Mouse (Mus musculus): Measurements from ENCODE around the gene Stac2. TPM values are rescaled to one million over a fixed set of nuclear protein-coding genes. Genes with fewer than 3 reads are reported as not detected.

The Stac2 gene
- polyA plus RNA-seq, 2 experiments = 1.0 to 1.4 TPM

DNA sequence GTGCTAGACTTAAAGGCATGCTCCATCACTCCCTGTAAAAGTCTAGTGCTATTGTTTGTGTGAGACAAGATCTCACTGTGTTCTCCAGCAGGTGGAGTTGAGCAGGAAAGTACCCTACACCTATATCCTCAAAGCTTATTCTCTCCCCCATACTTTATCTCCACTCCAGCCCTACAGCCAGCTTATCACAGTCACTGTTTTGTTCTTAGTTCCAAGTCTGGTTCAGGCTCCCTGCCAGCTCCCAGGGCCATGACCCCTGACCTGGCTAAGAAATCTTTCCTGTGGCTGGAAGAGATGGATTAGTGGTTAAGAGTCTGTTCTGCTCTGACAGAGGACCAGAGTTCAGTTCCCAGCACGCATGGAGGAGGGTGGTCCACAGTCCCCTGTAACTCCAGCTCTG lies 6.8 kb downstream of the Stac2 start:
- Histone ChIP-seq H3K4me1 (ENCODE audit: control insufficient read depth, insufficient read depth, low read length) (no peaks in the 10 kb centered on the region), H3K36me3 (ENCODE audit: control insufficient read depth, insufficient read depth, low read length) (no peaks in the 10 kb centered on the region), H3K4me3 (replicated peaks; ENCODE audit: low read length) (no peak overlapping the region), H3K27ac (replicated peaks; ENCODE audit: low read depth, low read length) (no peak overlapping the region), H3K27me3 (ENCODE audit: control insufficient read depth, insufficient read depth, low read length) (peaks cover 17% of the 10 kb centered on the region), H3K9ac (ENCODE audit: low read depth, low read length, severe bottlenecking) (no peak overlapping the region), H3K4me2 (replicated peaks; ENCODE audit: low read depth, low read length, severe bottlenecking) (no peak overlapping the region), H3K9me3 (ENCODE audit: control insufficient read depth, low read length) (no peaks in the 10 kb centered on the region)
- DNase-seq (ENCODE audit: low spot score) (no peak), ATAC-seq (ENCODE audit: low FRiP score, low read depth) (no peak)
- WGBS = 78% methylated on average over 1 of the region's 1 CpGs
- no peak for TF ChIP-seq POLR2A (IDR thresholded peaks at IDR 0.05; ENCODE audit: borderline replicate concordance, extremely low read depth, insufficient read depth, insufficient read length)

DNA sequence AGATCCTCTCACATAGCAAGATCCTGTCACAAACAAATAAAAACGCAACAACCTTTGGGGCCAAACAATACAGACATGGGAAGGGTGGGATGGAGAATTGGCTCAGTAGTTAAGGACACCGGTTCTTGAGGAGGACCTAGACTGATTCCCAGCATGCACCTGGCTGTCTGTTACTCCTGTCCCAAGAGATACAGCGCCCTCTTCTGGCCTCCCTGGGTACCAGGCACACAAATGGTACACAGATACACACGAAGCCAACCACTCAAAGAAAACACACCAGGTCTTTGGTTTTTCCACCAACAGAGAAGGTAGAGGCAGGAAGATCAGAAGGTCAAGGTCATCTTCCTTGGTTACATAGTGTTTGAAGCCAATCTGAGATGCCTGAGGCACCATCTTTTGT lies 7.7 kb downstream of the Stac2 start:
- peaks cover 8% of the 10 kb centered on the region for H3K27me3 ChIP-seq (ENCODE audit: control insufficient read depth, insufficient read depth, low read length)
- H3K36me3 ChIP-seq (ENCODE audit: control insufficient read depth, insufficient read depth, low read length) = no peaks in the 10 kb centered on the region
- H3K9ac ChIP-seq (ENCODE audit: low read depth, low read length, severe bottlenecking) = no peak overlapping the region
- no peak overlapping the region for H3K4me3 ChIP-seq (replicated peaks; ENCODE audit: low read length)
- H3K9me3 ChIP-seq (ENCODE audit: control insufficient read depth, low read length) = no peaks in the 10 kb centered on the region
- DNase-seq (ENCODE audit: low spot score) (no peak), ATAC-seq (ENCODE audit: low FRiP score, low read depth) (no peak)
- TF ChIP-seq POLR2A (IDR thresholded peaks at IDR 0.05; ENCODE audit: borderline replicate concordance, extremely low read depth, insufficient read depth, insufficient read length) = no peak
- WGBS = 70% methylated on average over 4 of the region's 4 CpGs
- H3K27ac ChIP-seq (replicated peaks; ENCODE audit: low read depth, low read length) = no peak overlapping the region
- no peak overlapping the region for H3K4me2 ChIP-seq (replicated peaks; ENCODE audit: low read depth, low read length, severe bottlenecking)
- H3K4me1 ChIP-seq (ENCODE audit: control insufficient read depth, insufficient read depth, low read length) = no peaks in the 10 kb centered on the region

DNA sequence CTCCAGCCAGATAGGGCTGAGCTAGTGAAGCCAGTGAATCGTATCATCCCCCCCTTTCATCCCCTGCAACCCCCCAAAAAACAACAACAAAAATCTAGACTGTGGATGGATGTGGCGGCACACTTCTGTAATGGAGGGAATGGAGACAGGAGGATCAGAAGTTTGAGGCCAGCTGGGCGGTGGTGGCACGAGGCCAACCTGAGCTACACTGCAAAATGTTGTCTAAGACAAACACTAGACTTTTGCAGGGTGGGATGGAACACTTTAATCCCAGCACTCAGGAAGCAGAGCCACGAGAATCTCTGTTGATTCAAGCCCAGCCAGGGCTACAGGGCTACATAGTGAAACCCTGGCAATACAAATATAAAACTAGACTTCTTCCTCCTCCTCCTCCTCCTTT lies 9.2 kb downstream of the Stac2 start:
- Histone ChIP-seq H3K4me3 (replicated peaks; ENCODE audit: low read length) (no peak overlapping the region), H3K9me3 (ENCODE audit: control insufficient read depth, low read length) (no peaks in the 10 kb centered on the region), H3K27ac (replicated peaks; ENCODE audit: low read depth, low read length) (no peak overlapping the region), H3K36me3 (ENCODE audit: control insufficient read depth, insufficient read depth, low read length) (no peaks in the 10 kb centered on the region), H3K4me2 (replicated peaks; ENCODE audit: low read depth, low read length, severe bottlenecking) (no peak overlapping the region), H3K9ac (ENCODE audit: low read depth, low read length, severe bottlenecking) (no peak overlapping the region), H3K27me3 (ENCODE audit: control insufficient read depth, insufficient read depth, low read length) (no peaks in the 10 kb centered on the region), H3K4me1 (ENCODE audit: control insufficient read depth, insufficient read depth, low read length) (no peaks in the 10 kb centered on the region)
- no peak for ATAC-seq (ENCODE audit: low FRiP score, low read depth)
- TF ChIP-seq POLR2A (IDR thresholded peaks at IDR 0.05; ENCODE audit: borderline replicate concordance, extremely low read depth, insufficient read depth, insufficient read length) = no peak
- 65% methylated on average over 5 of the region's 5 CpGs for WGBS
- DNase-seq (ENCODE audit: low spot score) = no peak

DNA sequence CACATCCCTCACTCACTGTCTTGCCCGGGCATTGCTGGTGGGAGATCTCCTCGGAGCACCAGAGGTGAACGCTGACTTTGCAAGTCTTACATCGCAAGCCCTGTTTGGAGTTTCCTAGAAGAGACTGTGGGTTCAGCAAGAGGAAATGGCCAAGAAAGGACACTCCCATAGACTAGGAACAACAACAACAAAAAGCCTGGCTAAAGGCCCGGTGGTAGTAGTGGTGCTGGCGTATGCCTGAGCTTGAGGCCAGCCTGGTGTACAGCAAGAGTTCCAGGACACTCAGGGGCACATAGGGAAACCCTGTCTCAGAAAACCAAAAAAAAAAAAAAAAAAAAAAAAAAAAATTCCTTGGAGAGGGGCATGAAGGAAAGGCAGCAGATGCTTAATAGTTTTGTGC lies 10.5 kb downstream of the Stac2 start:
- H3K4me1 ChIP-seq (ENCODE audit: control insufficient read depth, insufficient read depth, low read length) = no peaks in the 10 kb centered on the region
- H3K4me2 ChIP-seq (replicated peaks; ENCODE audit: low read depth, low read length, severe bottlenecking) = no peak overlapping the region
- ATAC-seq (ENCODE audit: low FRiP score, low read depth) (no peak), DNase-seq (ENCODE audit: low spot score) (no peak)
- no peak overlapping the region for H3K9ac ChIP-seq (ENCODE audit: low read depth, low read length, severe bottlenecking)
- no peaks in the 10 kb centered on the region for H3K36me3 ChIP-seq (ENCODE audit: control insufficient read depth, insufficient read depth, low read length)
- TF ChIP-seq POLR2A (IDR thresholded peaks at IDR 0.05; ENCODE audit: borderline replicate concordance, extremely low read depth, insufficient read depth, insufficient read length) = no peak
- H3K27me3 ChIP-seq (ENCODE audit: control insufficient read depth, insufficient read depth, low read length) = peaks cover 4% of the 10 kb centered on the region; the same call in 1 of the 2 replicates
- H3K4me3 ChIP-seq (replicated peaks; ENCODE audit: low read length) = no peak overlapping the region
- H3K9me3 ChIP-seq (ENCODE audit: control insufficient read depth, low read length) = no peaks in the 10 kb centered on the region
- no peak overlapping the region for H3K27ac ChIP-seq (replicated peaks; ENCODE audit: low read depth, low read length)
- WGBS = 88% methylated on average over 6 of the region's 6 CpGs

DNA sequence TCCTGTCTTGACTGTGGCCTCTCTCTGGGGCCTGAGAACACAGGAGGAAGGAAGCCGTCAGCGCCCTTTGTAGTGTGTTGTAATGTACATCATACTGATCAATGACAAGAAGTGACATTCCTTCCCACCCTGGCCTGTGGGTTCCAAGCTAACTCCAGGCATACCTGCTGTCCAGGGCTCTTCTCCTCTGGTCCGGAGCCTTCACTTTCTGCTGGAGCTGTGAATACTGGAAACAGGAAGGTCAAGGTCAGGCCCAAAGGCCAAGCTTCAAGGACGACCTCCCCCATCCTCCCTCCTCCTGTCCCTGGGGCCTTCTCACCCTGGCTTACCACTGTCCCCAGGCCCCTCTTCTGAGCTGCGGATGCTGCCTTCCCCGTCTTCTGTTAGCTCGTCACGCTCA lies 12.3 kb downstream of the Stac2 start:
- Histone ChIP-seq H3K4me1 (ENCODE audit: control insufficient read depth, insufficient read depth, low read length) (no peaks in the 10 kb centered on the region), H3K9ac (ENCODE audit: low read depth, low read length, severe bottlenecking) (no peak overlapping the region), H3K27ac (replicated peaks; ENCODE audit: low read depth, low read length) (no peak overlapping the region), H3K4me3 (replicated peaks; ENCODE audit: low read length) (no peak overlapping the region), H3K4me2 (replicated peaks; ENCODE audit: low read depth, low read length, severe bottlenecking) (no peak overlapping the region), H3K9me3 (ENCODE audit: control insufficient read depth, low read length) (no peaks in the 10 kb centered on the region), H3K36me3 (ENCODE audit: control insufficient read depth, insufficient read depth, low read length) (no peaks in the 10 kb centered on the region), H3K27me3 (ENCODE audit: control insufficient read depth, insufficient read depth, low read length) (peaks cover 13% of the 10 kb centered on the region; the same call in 1 of the 2 replicates)
- ATAC-seq (ENCODE audit: low FRiP score, low read depth) (no peak), DNase-seq (ENCODE audit: low spot score) (no peak)
- 66% methylated on average over 8 of the region's 8 CpGs for WGBS
- no peak for TF ChIP-seq POLR2A (IDR thresholded peaks at IDR 0.05; ENCODE audit: borderline replicate concordance, extremely low read depth, insufficient read depth, insufficient read length)

DNA sequence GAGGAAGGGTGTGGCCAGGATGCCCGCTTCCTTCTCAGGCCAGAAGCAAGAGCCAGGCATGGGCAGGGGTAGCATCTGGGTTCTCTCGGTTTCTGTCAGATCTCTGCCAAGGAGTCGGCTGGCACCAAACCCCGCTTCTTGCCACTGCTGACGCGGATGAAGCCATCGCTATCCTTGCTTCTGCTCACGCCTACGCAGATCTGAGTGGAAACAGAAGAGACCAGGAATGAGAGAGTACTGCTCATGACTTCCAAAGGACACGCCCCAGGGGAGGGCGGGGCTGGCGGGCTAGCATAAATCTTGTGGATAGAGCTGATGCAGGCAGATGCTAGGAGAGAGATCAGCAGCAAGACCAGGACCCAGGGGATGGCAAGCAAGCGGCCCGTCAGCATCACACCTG lies 15.4 kb downstream of the Stac2 start:
- no peak overlapping the region for H3K27ac ChIP-seq (replicated peaks; ENCODE audit: low read depth, low read length)
- peaks cover 26% of the 10 kb centered on the region; the same call in 1 of the 2 replicates for H3K27me3 ChIP-seq (ENCODE audit: control insufficient read depth, insufficient read depth, low read length)
- H3K36me3 ChIP-seq (ENCODE audit: control insufficient read depth, insufficient read depth, low read length) = no peaks in the 10 kb centered on the region
- no peak for ATAC-seq (ENCODE audit: low FRiP score, low read depth)
- H3K4me2 ChIP-seq (replicated peaks; ENCODE audit: low read depth, low read length, severe bottlenecking) = no peak overlapping the region
- DNase-seq (ENCODE audit: low spot score) = no peak
- no peaks in the 10 kb centered on the region for H3K9me3 ChIP-seq (ENCODE audit: control insufficient read depth, low read length)
- H3K4me1 ChIP-seq (ENCODE audit: control insufficient read depth, insufficient read depth, low read length) = peaks cover 13% of the 10 kb centered on the region
- H3K9ac ChIP-seq (ENCODE audit: low read depth, low read length, severe bottlenecking) = no peak overlapping the region
- TF ChIP-seq POLR2A (IDR thresholded peaks at IDR 0.05; ENCODE audit: borderline replicate concordance, extremely low read depth, insufficient read depth, insufficient read length) = no peak
- H3K4me3 ChIP-seq (replicated peaks; ENCODE audit: low read length) = no peak overlapping the region
- 64% methylated on average over 14 of the region's 14 CpGs for WGBS
